Mouse (Mus musculus) megakaryocyte-erythroid progenitor cell, adult 5-6 weeks (primary cell): ENCODE measurements around the gene Plxdc1. TPM values are rescaled to one million over a fixed set of nuclear protein-coding genes. Genes with fewer than 3 reads are reported as not detected.
A peak's percentile ranks its signal among the peaks of the same experiment; 100 is the strongest.

Experiments used
- ATAC-seq: replicated peaks from 2 replicates; pipeline ENCODE4 v1.8.0; 2016; ENCODE audit warnings: mild to moderate bottlenecking, inconsistent platforms; ENCODE audit not compliant: severe bottlenecking, poor library complexity, low FRiP score, low TSS enrichment
- total RNA-seq, 2 experiments: library from RNA; stranded (forward) in 1 of 2; stranded (reverse) in 1 of 2; fragments of 200-1000, 215-1000 nt in 1 of 2; fragments of >200 nt in 1 of 2; fragmentation: Nextera tagmentation in 1 of 2; gene quantifications; 2 replicates each; pipeline ENCODE4 v1.2.3; 2014 to 2017

The Plxdc1 gene
- total RNA-seq, 2 experiments from 2014 or later: 4.1 to 10.2 TPM

DNA sequence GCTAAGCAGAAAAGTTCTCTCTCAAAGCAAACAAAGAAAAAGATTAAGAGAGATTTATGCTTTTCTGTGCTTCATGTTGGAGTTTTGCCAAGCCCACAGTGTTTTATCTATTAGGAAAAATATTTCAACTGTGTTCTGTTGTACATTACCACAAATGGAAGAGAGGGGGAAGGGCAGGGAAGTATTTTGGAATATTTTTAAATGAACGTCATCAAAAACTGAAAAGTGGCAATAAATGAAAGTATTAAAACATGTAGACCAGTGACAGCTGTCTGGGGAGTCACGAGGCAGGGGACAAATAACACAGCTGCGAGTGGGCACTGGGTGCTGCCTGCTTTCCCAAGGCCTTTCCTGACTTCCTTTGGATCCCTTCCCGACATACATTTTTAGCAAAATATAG lies 89.6 kb downstream of the Plxdc1 start:
- ATAC-seq: no peak

DNA sequence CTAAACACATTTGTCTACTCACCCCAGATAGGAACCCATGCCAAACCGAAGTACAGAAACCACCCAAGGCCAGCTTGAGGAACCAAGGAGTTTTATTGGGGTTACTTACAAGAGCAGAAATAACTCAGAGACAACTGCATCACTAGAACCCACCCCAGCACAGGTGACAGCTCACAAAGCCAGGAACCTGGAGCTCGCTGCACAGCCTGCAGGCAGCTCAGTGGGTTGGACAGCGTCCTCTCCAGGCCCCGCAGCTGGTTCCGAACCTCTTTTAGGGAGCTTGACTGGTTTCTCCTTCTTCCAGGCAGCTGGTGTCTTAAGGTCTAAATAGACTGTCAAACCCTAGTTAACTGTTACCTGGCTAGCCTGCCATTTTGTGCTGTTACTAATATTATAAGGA lies 94.4 kb downstream of the Plxdc1 start:
- ATAC-seq: no peak

DNA sequence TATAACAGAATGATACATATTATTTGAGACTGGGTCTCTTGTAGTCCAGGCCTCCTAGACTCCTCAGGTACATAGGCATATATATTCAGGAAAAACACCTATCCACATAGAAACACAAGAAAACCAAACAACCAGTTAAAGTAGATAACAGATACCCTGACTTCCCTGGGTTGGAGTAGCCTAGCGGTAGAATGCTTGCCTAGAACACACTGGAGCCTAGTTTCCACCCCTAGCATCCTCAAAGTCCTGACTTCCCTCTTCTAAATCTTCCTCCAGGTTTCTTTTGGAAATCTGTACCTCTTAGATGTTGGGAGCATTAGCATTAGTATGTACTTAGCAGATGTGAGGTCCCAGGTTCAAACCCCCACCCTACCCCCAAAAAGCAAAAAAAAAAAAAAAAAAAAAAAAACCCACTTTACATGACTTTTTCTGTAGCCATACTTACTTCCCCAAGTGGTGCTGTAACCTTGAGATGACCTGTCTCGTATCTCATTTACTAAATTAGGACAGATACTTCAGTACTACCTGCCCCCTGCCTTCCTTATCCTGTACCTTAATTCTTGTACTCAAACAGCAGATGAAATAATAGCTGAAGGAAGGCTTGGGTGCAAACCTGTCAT lies 100.8 kb downstream of the Plxdc1 start:
- no peak for ATAC-seq

DNA sequence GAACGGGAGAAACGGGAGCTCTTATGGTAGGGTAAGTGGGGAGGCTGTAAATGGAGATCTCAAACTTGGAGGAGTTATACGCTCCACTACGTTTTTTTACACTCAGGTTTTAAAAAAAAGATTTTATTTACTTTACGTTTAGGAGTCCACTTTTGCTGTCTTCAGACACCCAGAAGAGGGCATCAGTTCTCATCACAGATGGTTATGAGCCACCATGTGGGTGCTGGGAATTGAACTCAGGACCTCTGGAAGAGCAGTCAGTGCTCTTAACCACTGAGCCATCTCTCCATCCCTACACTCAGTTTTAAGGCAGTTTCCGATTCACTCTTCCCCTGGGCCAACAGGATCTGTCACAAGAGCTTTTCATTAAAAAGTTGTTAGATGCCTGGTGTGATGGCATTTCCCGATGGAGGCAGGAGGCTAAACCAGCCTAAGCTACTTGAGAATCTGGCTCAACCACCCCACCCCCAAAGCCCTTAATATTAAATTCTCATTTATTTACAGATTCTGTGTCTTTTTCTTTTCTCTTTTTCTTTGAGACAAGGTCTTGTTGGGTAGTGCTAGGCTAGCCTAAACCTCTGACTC lies 101.6 kb downstream of the Plxdc1 start:
- no peak for ATAC-seq

DNA sequence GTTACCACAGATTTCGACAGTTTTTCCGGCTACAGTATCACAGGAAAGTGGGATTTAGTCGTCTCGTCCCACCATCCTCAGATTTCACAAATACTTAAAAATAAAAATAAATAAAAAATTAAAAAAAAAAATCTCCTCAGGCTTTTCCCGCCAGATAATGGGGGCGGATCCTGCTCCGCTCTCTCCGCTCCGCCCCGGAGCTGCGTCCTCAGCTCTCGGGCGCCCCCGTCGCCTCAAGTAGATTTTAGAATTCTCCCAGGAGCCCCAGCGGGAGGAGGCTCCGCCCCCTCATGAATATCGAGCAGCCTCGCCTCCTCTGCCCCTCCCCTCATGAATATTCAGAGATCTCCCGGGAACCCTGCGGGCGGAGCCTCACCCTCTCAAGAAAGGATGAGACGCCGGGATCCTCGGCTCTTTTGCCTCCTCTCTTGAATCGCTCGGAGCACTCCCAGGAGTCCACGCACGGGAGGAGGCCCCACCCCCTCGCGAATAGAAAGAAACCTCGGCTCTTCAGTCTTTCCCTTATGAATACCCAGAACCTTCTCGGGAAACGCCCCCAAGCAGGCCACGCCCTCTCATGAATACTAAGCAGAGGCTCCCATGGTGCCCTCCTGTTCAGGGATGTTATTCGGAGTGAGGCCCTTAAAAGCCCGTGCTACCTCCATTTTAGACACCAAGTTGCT lies 102.2 kb downstream of the Plxdc1 start, which contains the start of gene Fbxo47:
Fbxo47 (minus strand) TSS at position 237 of the 683 bp plus-strand sequence.
- peak; percentile 98 for ATAC-seq

DNA sequence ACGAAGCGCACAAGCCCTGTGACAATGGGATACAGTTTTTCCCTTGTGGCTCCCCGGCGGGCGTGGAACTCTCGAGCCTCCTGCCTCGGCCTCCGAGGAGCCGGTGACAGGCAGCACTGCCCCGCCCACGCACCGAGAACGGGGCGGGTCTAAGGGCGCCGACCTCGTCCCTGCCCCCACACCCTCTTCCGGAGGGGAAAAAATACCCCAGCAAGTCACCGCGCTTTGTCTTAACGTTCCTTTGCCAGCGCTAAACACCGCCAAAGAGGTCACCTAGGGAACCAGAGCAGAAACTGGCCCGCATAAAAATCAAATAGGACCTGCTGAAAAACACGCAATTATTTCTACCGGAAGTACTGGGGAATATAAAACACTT lies 102.7 kb downstream of the Plxdc1 start:
- peak; percentile 76 for ATAC-seq

DNA sequence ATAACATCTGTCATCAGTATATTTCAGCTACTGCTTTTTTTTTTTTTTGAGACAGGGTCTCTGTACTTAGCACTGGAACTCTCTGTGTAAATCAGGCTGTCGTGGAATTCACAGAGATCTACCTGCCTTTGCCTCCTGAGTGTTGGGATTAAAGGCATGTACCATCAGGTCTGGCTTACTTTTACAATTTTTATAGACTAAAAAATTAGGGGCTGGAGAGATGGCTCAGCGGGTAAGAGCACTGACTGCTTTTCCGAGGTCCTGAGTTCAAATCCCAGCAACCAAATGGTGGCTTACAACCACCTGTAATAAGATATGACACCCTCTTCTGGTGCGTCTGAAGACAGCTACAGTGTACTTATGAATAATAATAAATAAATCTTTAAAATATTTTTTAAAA lies 105.9 kb downstream of the Plxdc1 start:
- ATAC-seq: no peak

DNA sequence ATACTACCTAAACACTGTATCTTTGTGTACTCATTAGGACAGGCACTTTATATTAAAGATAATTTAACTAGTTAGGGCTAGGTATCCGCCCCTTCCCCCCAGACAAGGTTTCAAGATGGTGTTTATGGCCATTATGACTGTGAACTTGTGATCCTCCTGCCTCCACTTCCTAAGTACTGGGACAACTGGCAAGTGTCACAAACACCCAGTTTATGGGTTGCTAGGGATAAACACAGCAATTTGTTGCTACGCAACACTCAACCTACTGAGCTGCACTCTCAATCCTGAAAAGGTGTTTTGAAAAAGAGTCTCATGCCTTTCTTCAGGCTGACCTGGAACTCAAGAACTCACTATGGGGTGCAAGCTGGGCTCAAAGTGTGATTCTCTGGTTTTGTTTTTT lies 108.9 kb downstream of the Plxdc1 start:
- ATAC-seq: no peak

DNA sequence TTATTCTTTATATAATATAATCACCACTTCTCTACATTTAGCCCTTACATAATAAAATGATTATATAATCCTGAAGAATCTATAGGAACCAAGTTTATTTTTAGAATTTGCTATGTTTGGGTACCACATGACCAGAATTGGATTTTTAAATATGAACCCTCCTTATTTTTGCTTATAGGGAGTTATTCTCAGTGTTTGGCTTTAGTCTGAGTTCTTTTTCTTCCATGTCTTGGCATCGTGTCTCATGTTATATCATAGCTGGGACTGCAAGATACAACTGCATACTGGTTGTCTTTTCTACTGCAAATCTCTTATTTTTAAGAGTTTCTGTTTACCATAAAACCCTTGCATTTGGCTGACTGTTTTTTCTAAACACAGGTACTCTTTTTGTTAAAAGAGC lies 111.8 kb downstream of the Plxdc1 start:
- ATAC-seq: no peak

Other genes starting within 250 kb of the Plxdc1 start
- gene Pip4k2b, start 241.7 kb downstream of the Plxdc1 start, total RNA-seq (2014; fragmentation: Nextera tagmentation): 26.4 and 28.6 TPM in 2 replicates
- gene Pip4k2b, start 241.7 kb downstream of the Plxdc1 start, total RNA-seq (2017): 24.3 and 26.6 TPM in 2 replicates
- gene Cwc25, start 219.9 kb downstream of the Plxdc1 start, total RNA-seq (2014; fragmentation: Nextera tagmentation): 17.7 and 18.9 TPM in 2 replicates
- gene Cwc25, start 219.9 kb downstream of the Plxdc1 start, total RNA-seq (2017): 20.4 and 23.3 TPM in 2 replicates
- 0.89 TPM in 1 of 2 replicates, not detected in the other for gene 1700001P01Rik, start 210.5 kb downstream of the Plxdc1 start, total RNA-seq (2014; fragmentation: Nextera tagmentation)
- 2.4 TPM in 1 of 2 replicates, not detected in the other for gene 1700001P01Rik, start 210.5 kb downstream of the Plxdc1 start, total RNA-seq (2017)
- 2,091 and 2,156 TPM in 2 replicates for gene Rpl23, start 204.0 kb downstream of the Plxdc1 start, total RNA-seq (2014; fragmentation: Nextera tagmentation)
- 1,518 and 2,802 TPM in 2 replicates for gene Rpl23, start 204.0 kb downstream of the Plxdc1 start, total RNA-seq (2017)
- 15.7 and 20.4 TPM in 2 replicates for gene Lasp1, start 187.4 kb downstream of the Plxdc1 start, total RNA-seq (2014; fragmentation: Nextera tagmentation)
- 56.3 and 63.5 TPM in 2 replicates for gene Lasp1, start 187.4 kb downstream of the Plxdc1 start, total RNA-seq (2017)
- 0.45 and 1.7 TPM in 2 replicates for gene B230217C12Rik, start 145.7 kb downstream of the Plxdc1 start, total RNA-seq (2014; fragmentation: Nextera tagmentation)
- gene B230217C12Rik, start 145.7 kb downstream of the Plxdc1 start, total RNA-seq (2017): 0.91 TPM in 1 of 2 replicates, not detected in the other
- gene Fbxo47, start 102.3 kb downstream of the Plxdc1 start, total RNA-seq (2014; fragmentation: Nextera tagmentation): 0.54 and 3.2 TPM in 2 replicates
- 0.53 and 0.56 TPM in 2 replicates for gene Fbxo47, start 102.3 kb downstream of the Plxdc1 start, total RNA-seq (2017)
- gene Arl5c, start 9.7 kb upstream of the Plxdc1 start, total RNA-seq (2014; fragmentation: Nextera tagmentation): 2.4 and 9.8 TPM in 2 replicates
- gene Arl5c, start 9.7 kb upstream of the Plxdc1 start, total RNA-seq (2017): 0.50 and 2.7 TPM in 2 replicates
- 0.40 and 0.98 TPM in 2 replicates for gene Cacnb1, start 36.6 kb upstream of the Plxdc1 start, total RNA-seq (2014; fragmentation: Nextera tagmentation)
- gene Cacnb1, start 36.6 kb upstream of the Plxdc1 start, total RNA-seq (2017): 0.38 TPM in 1 of 2 replicates, not detected in the other
- gene Rpl19, start 40.3 kb upstream of the Plxdc1 start, total RNA-seq (2014; fragmentation: Nextera tagmentation): 4,206 and 4,300 TPM in 2 replicates
- 1,746 and 2,000 TPM in 2 replicates for gene Rpl19, start 40.3 kb upstream of the Plxdc1 start, total RNA-seq (2017)
- not detected in 2 replicates for gene Stac2, start 67.0 kb upstream of the Plxdc1 start, total RNA-seq (2014; fragmentation: Nextera tagmentation)
- not detected in 2 replicates for gene Stac2, start 67.0 kb upstream of the Plxdc1 start, total RNA-seq (2017)
- 14.3 and 15.9 TPM in 2 replicates for gene Fbxl20, start 164.0 kb upstream of the Plxdc1 start, total RNA-seq (2014; fragmentation: Nextera tagmentation)
- gene Fbxl20, start 164.0 kb upstream of the Plxdc1 start, total RNA-seq (2017): 7.4 and 11.8 TPM in 2 replicates
- gene Med1, start 206.8 kb upstream of the Plxdc1 start, total RNA-seq (2014; fragmentation: Nextera tagmentation): 81.3 and 88.8 TPM in 2 replicates
- gene Med1, start 206.8 kb upstream of the Plxdc1 start, total RNA-seq (2017): 52.9 and 57.0 TPM in 2 replicates
- 73.2 and 76.6 TPM in 2 replicates for gene Cdk12, start 216.6 kb upstream of the Plxdc1 start, total RNA-seq (2014; fragmentation: Nextera tagmentation)
- 56.8 and 65.8 TPM in 2 replicates for gene Cdk12, start 216.6 kb upstream of the Plxdc1 start, total RNA-seq (2017)